Mouse (Mus musculus) Patski (cell line): ENCODE data around the gene Elmsan1. TPM values are rescaled to one million over a fixed set of nuclear protein-coding genes. Genes with fewer than 3 reads are reported as not detected.

Experiments used
- ATAC-seq: fragments of 100-300 bp; one replicate; pipeline ENCODE4 v1.8.0; 2021
- CTCF ChIA-PET: fragments of 350-600 bp; sonication (Branson Sonifier 250); formaldehyde crosslinking; loops from one replicate; lab custom pipeline; 2022; ENCODE audit warnings: inconsistent platforms; lab: Charles Lee
- POLR2A ChIA-PET: fragments of 350-600 bp; sonication (Branson Sonifier 250); formaldehyde crosslinking; loops from one replicate; lab custom pipeline; 2022; ENCODE audit warnings: antibody characterized with exemption, inconsistent platforms; lab: Charles Lee
- DNase-seq: peaks from one replicate; pipeline ENCODE4 v3.0.0-alpha.2; 2011; ENCODE audit warnings: low read depth, low spot score
- H3K27me3 ChIP-seq: fragments of 371-371 bp; one replicate; pipeline ENCODE4 v1.5.1; 2021
- CTCF ChIP-seq: fragments of 100-300 bp; IDR thresholded peaks from one replicate; pipeline ENCODE4 v1.5.1; 2021
- in situ Hi-C: fragments of 300-500 bp; cut with MboI; formaldehyde crosslinking; loops from 3 replicates; pipeline ENCODE4 v1.11.1; 2018; ENCODE audit warnings: low pct_unique_long_range_greater_than_20kb, mixed read lengths
- polyA plus RNA-seq: library from polyadenylated mRNA; unstranded; gene quantifications from one replicate; pipeline ENCODE4 v1.2.3, GENCODE M21; 2021

Elmsan1 gene
- polyA plus RNA-seq, 1 experiment from 2014 or later = 16.0 TPM

GRCm38 (mm10) chr12:84235577-84235976 lies 16.9 kb upstream of the Elmsan1 start:
- POLR2A ChIA-PET = no interaction called here
- in situ Hi-C loops = no loop called here
- TF ChIP-seq CTCF = no peak

DNA sequence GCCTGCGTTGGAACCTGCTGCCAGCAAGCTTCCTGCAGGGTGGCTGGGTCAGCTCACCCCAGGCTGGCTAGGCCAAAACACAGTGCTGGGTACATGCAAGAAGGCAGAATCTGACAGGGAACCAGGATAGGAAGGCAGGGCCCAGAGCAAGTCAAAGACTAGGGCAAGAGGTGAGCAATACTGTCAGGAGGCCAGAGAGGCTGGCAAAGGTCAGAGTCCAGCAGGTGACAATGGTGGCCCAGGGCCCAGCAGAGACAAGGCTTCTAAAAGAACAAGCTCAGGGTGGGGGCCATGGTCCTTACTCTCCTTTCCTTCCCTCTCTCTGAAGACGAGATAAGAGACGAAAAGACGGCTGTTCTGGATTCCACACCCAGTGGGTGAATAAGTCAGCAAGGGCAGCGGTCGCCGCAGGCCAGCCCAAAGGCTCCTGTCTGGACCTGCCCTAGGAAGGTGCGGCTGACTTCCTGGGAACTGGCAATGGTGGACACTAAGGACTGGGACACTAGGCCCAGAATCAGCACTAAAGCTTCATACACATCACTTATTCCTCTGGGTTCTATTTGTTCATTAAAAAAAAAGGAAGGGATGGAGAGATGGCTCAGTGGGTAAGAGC lies 14.9 kb upstream of the Elmsan1 start:
- in situ Hi-C loops = no loop called here
- ChIA-PET POLR2A (interaction anchor here (0.7 kb wide), 1 partner anchor 18 kb away, joined by 3 read pairs; no protein-coding TSS in a partner anchor), CTCF (no interaction called here)
- no peaks in the 10 kb centered on the region for H3K27me3 ChIP-seq
- no peak for TF ChIP-seq CTCF
- DNase-seq = no peak
- ATAC-seq = no peak

More at GRCm38 (mm10) chr12:84235577-84235976, 16.9 kb upstream of the Elmsan1 start:
- no peak for DNase-seq
- CTCF ChIA-PET = no interaction called here
- H3K27me3 ChIP-seq = no peaks in the 10 kb centered on the region
- ATAC-seq = no peak

GRCm38 (mm10) chr12:84226117-84226840 lies 7.6 kb upstream of the Elmsan1 start:
- ChIA-PET CTCF (interaction anchor here (1.9 kb wide), 1 partner anchor 12 kb away, joined by 6 read pairs; no protein-coding TSS in a partner anchor), POLR2A (interaction anchor here (0.6 kb wide), 1 partner anchor 200 kb away, joined by 9 read pairs; no protein-coding TSS in a partner anchor)
- H3K27me3 ChIP-seq = no peaks in the 10 kb centered on the region
- DNase-seq (no peak), ATAC-seq (no peak)
- in situ Hi-C loops = no loop called here
- TF ChIP-seq CTCF = no peak

- TF ChIP-seq CTCF = no peak
- no peak for ATAC-seq
- no peaks in the 10 kb centered on the region for H3K27me3 ChIP-seq
- in situ Hi-C loops = loop anchor here (5.0 kb wide), 1 partner anchor 55 kb away; no protein-coding TSS in a partner anchor
- ChIA-PET CTCF (interaction anchor here (1.2 kb wide), 1 partner anchor 46 kb away, joined by 3 read pairs; no protein-coding TSS in a partner anchor), POLR2A (no interaction called here)
- peak; percentile 50 for DNase-seq
These were observed 3.8 kb upstream of the Elmsan1 start for GRCm38 (mm10) chr12:84222405-84222961.

DNA sequence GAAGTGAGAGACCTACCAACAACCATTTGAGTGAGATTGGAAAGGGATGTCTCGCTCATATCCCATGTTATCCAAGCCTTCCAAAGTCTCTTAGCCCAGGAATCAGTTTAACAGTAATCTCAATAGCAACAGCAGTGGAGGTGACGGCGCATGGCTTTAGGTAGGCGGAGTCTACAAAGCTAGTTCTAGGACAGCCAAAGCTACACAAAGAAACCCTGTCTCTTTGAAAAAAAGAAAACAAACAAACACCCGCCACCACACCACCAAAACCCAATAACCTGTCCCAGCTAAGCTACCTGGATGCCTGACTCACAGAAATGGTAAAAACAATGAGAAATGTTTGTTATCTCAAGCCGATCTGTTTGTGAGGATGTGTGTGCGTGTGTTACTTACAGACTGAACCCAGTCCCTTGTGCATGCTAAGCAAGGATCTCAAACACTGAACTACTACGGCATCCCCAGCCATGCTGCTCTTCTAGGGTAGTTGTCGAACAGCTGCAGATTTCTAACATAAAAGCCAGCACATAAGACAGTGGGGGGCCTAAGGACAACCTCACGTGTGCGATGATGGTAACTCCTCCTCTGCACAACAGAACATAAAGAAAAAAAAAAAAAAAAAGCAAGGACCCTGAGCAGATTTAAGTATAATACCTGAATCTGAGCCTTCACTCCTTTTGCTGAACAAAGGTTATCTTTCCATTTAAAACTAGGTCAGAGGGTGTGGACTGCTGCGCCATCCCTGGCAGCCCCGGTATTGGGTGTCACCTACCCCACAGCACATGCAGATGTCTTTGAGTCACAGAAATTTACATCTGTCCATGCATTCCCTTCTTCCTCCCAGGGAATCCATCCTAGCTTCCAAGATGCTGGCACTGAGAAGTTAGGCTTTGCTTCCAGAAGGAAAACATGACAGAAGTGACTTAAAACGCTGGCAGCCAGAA lies 2.5 kb upstream of the Elmsan1 start:
- in situ Hi-C loops = loop anchor here (5.0 kb wide), 1 partner anchor 54 kb away; no protein-coding TSS in a partner anchor
- H3K27me3 ChIP-seq = no peaks in the 10 kb centered on the region
- DNase-seq (no peak), ATAC-seq (no peak)
- CTCF ChIA-PET = interaction anchor here (1.2 to 1.3 kb wide), 2 partner anchors 28 to 45 kb away, joined by 3 read pairs; no protein-coding TSS in a partner anchor
- POLR2A ChIA-PET = interaction anchor here (0.5 to 1.2 kb wide), 3 partner anchors 29 to 108 kb away, joined by 3 to 7 read pairs (median 6); no protein-coding TSS in a partner anchor
- TF ChIP-seq CTCF = no peak

GRCm38 (mm10) chr12:84220515-84220914 lies 1.8 kb upstream of the Elmsan1 start:
- H3K27me3 ChIP-seq = no peaks in the 10 kb centered on the region
- in situ Hi-C loops = loop anchor here (5.0 kb wide), 1 partner anchor 53 kb away; no protein-coding TSS in a partner anchor
- ChIA-PET POLR2A (interaction anchor here (1.2 kb wide), 1 partner anchor 56 kb away, joined by 3 read pairs; no protein-coding TSS in a partner anchor), CTCF (interaction anchor here (1.3 kb wide), 1 partner anchor 29 kb away, joined by 3 read pairs; no protein-coding TSS in a partner anchor)
- TF ChIP-seq CTCF = no peak
- DNase-seq (no peak), ATAC-seq (no peak)

GRCm38 (mm10) chr12:84219121-84219561 lies 460 bp upstream of the Elmsan1 start:
- no peaks in the 10 kb centered on the region for H3K27me3 ChIP-seq
- ChIA-PET POLR2A (interaction anchor here (1.8 kb wide), 1 partner anchor 26 kb away, joined by 6 read pairs; no protein-coding TSS in a partner anchor), CTCF (no interaction called here)
- in situ Hi-C loops = no loop called here
- no peak for TF ChIP-seq CTCF
- no peak for ATAC-seq
- no peak for DNase-seq

GRCm38 (mm10) chr12:84217508-84218131 lies 1.1 kb downstream of the Elmsan1 start:
- H3K27me3 ChIP-seq = no peaks in the 10 kb centered on the region
- POLR2A ChIA-PET = interaction anchor here (0.6 to 2.1 kb wide), 6 partner anchors 14 to 30 kb away, joined by 3 to 8 read pairs (median 4); no protein-coding TSS in a partner anchor
- ATAC-seq = peak; percentile 38
- TF ChIP-seq CTCF = no peak
- in situ Hi-C loops = no loop called here
- DNase-seq = no peak
- CTCF ChIA-PET = interaction anchor here (1.6 kb wide), 1 partner anchor 31 kb away, joined by 7 read pairs; no protein-coding TSS in a partner anchor

GRCm38 (mm10) chr12:84217111-84217507 lies 1.6 kb downstream of the Elmsan1 start:
- no peak for TF ChIP-seq CTCF
- H3K27me3 ChIP-seq = no peaks in the 10 kb centered on the region
- ATAC-seq (no peak), DNase-seq (no peak)
- in situ Hi-C loops = no loop called here
- POLR2A ChIA-PET = interaction anchor here (1.4 to 2.1 kb wide), 3 partner anchors 23 to 30 kb away, joined by 3 to 8 read pairs (median 7); no protein-coding TSS in a partner anchor
- CTCF ChIA-PET = interaction anchor here (1.6 kb wide), 1 partner anchor 32 kb away, joined by 7 read pairs; no protein-coding TSS in a partner anchor
